ENCODE assay signal across 13 mouse cellular contexts in the genomic region with DNA sequence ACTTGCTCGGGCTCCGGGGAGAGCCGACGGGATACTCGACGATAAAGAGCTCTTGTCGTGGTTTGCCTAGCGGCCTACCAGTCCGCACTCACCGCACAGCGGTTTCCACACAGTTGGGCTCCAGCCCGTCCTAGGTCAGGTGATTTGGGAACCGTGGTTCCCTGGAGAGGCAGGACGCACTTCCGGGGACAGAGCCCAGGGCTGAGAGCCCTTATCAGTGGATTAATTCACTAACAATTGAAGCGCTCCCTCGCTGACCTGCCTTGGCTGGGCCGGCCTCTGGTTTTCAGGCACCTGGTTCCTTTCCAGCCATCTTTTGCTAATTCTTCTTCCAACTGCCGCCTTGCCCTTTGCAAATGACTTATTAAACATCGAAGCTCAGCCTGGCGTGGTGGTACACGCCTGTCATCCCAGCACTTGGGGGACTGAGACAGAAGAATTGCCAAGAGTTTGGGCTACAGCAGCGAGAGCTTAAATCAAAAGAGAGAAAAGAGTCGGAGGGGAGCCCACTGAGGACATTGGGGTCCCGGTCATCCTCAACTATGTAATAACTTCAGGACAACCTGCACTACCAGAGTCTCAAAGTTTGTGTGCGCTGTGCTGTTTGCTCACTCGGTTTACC. TPM values are rescaled to one million over a fixed set of nuclear protein-coding genes. Genes with fewer than 3 reads are reported as not detected.
DNase-seq lines count a peak whose midpoint lies in the region; ATAC-seq and TF ChIP-seq lines count a peak whose summit lies in the region.
"Had no signal": no experiment of that assay in that cellular context is flagged by ENCODE, and none has a peak within 500 bp of the region (broad histone marks: within the 10 kb centered on the region; RNA-seq: fewer than 3 reads in every experiment).

No protein-coding gene starts in this region.

- peaks cover 99% of the 10 kb centered on the region for H3K27me3 ChIP-seq in forebrain, embryonic 10.5 days (ENCODE audit: poor library complexity, severe bottlenecking)
- H3K27me3 ChIP-seq in forebrain, postnatal 0 days (ENCODE audit: insufficient read depth, low read length): peaks cover 64% of the 10 kb centered on the region

- H3K27ac ChIP-seq in forebrain, embryonic 10.5 days: no peak overlapping the region
- no peak overlapping the region for H3K27ac ChIP-seq in forebrain, postnatal 0 days (ENCODE audit: low read depth, low read length)
- H3K27ac ChIP-seq: limb, embryonic 15.5 days had no signal

- WGBS in forebrain, embryonic 10.5 days: under 1% methylated on average over 27 of the region's 27 CpGs
- 3% methylated on average over 27 of the region's 27 CpGs for WGBS in forebrain, postnatal 0 days

- H3K4me1 ChIP-seq in forebrain, embryonic 10.5 days: peaks cover 32% of the 10 kb centered on the region
- H3K4me1 ChIP-seq in forebrain, postnatal 0 days (ENCODE audit: insufficient read depth): no peaks in the 10 kb centered on the region

- no peak overlapping the region for H3K9ac ChIP-seq in forebrain, postnatal 0 days
- H3K9ac ChIP-seq: limb, embryonic 15.5 days had no signal

- H3K9me3 ChIP-seq in forebrain, embryonic 10.5 days: no peaks in the 10 kb centered on the region
- H3K9me3 ChIP-seq in forebrain, postnatal 0 days (ENCODE audit: low read length): no peaks in the 10 kb centered on the region
- H3K9me3 ChIP-seq: limb, embryonic 15.5 days had no signal

- peak overlapping the region; percentile 18; the same call in 1 of the 2 replicates for H3K4me3 ChIP-seq in forebrain, embryonic 10.5 days
- no peak overlapping the region for H3K4me3 ChIP-seq in forebrain, postnatal 0 days (ENCODE audit: low read depth, low read length)
- H3K4me3 ChIP-seq: limb, embryonic 15.5 days had no signal

- intact Hi-C loops in heart, postnatal 36 days (cut with DNase I): no loop called here

- no peak for ATAC-seq in forebrain, postnatal 0 days
- no peak for ATAC-seq in erythroblast, adult 5-6 weeks (replicated peaks; ENCODE audit: low FRiP score, poor library complexity, severe bottlenecking)
- ATAC-seq: forebrain, embryonic 16.5 days had no signal

- no peaks in the 10 kb centered on the region for H3K36me3 ChIP-seq in forebrain, embryonic 10.5 days (replicated peaks)
- H3K36me3 ChIP-seq in forebrain, postnatal 0 days (ENCODE audit: insufficient read depth): no peaks in the 10 kb centered on the region
- H3K36me3 ChIP-seq: limb, embryonic 15.5 days had no signal

- DNase-seq in forebrain, embryonic 10.5 days (ENCODE audit: extremely low spot score, low spot score): no peak
- no peak for DNase-seq in forebrain, postnatal 0 days
- DNase-seq in adrenal gland, postnatal 25 days: peak; percentile 32
- DNase-seq in heart, postnatal 36 days: peak; percentile 28 to 30
- DNase-seq in lung, postnatal 25 days (ENCODE audit: low spot score): peak; percentile 85
- no peak for DNase-seq in frontal cortex, postnatal 36 days (ENCODE audit: low spot score in 2 of 2)
- no peak for DNase-seq in layer of hippocampus, postnatal 25 days (ENCODE audit: extremely low spot score in 1 of 2, low spot score in 1 of 2)
- DNase-seq: B cell, adult 2 months; cerebellum, postnatal 36 days had no signal

- no peak for TF ChIP-seq CTCF in forebrain, postnatal 0 days (IDR thresholded peaks at IDR 0.05; ENCODE audit: low read depth)

- no peak overlapping the region for H3K4me2 ChIP-seq in forebrain, postnatal 0 days (ENCODE audit: low read depth)
- H3K4me2 ChIP-seq: limb, embryonic 15.5 days had no signal

RNA-seq across cellular contexts. Expression of a gene that starts 9.1 kb away (rescaled TPM):
- 0.05 and 0.07 TPM in 2 replicates for polyA plus RNA-seq in forebrain, embryonic 10.5 days (2016; fragmentation: Nextera tagmentation; extraction: Ambion mirVana)
- total RNA-seq in forebrain, postnatal 0 days (2014; rRNA removed): 0.62 and 1.9 TPM in 2 replicates
- polyA plus RNA-seq in forebrain, postnatal 0 days (2015; fragmentation: Nextera tagmentation; extraction: Ambion mirVana): 0.03 and 0.18 TPM in 2 replicates
- total RNA-seq in adrenal gland, postnatal 25 days (2021): not detected in 2 replicates
- total RNA-seq in heart, postnatal 36 days (2021): not detected
- not detected in 2 replicates for total RNA-seq in erythroblast, adult 5-6 weeks (2015; ENCODE audit: low replicate concordance)
- total RNA-seq in erythroblast, adult 5-6 weeks (2017; ENCODE audit: low replicate concordance): not detected in 2 replicates
- not detected for total RNA-seq in layer of hippocampus, postnatal 25 days (2021)
- polyA plus RNA-seq: kidney, embryonic 14.5 days; limb, embryonic 15.5 days had no signal

RNA-seq across cellular contexts. Expression of a gene that starts 35.2 kb away (rescaled TPM):
- 0.51 and 0.71 TPM in 2 replicates for polyA plus RNA-seq in forebrain, embryonic 10.5 days (2016; fragmentation: Nextera tagmentation; extraction: Ambion mirVana)
- total RNA-seq in forebrain, postnatal 0 days (2014; rRNA removed): 0.05 and 0.38 TPM in 2 replicates
- polyA plus RNA-seq in forebrain, postnatal 0 days (2015; fragmentation: Nextera tagmentation; extraction: Ambion mirVana): 0.16 and 0.46 TPM in 2 replicates
- total RNA-seq in adrenal gland, postnatal 25 days (2021): 0.29 and 0.64 TPM in 2 replicates
- not detected for total RNA-seq in heart, postnatal 36 days (2021)
- total RNA-seq in erythroblast, adult 5-6 weeks (2015; ENCODE audit: low replicate concordance): not detected in 2 replicates
- 0.43 TPM in 1 of 2 replicates, not detected in the other for total RNA-seq in erythroblast, adult 5-6 weeks (2017; ENCODE audit: low replicate concordance)
- total RNA-seq in layer of hippocampus, postnatal 25 days (2021): under 1 TPM; 0.19 to 0.47 TPM

RNA-seq across cellular contexts. Expression of a gene that starts 57.6 kb away (rescaled TPM):
- polyA plus RNA-seq in forebrain, embryonic 10.5 days (2016; fragmentation: Nextera tagmentation; extraction: Ambion mirVana): 32.8 and 34.8 TPM in 2 replicates
- 40.3 and 41.9 TPM in 2 replicates for total RNA-seq in forebrain, postnatal 0 days (2014; rRNA removed)
- polyA plus RNA-seq in forebrain, postnatal 0 days (2015; fragmentation: Nextera tagmentation; extraction: Ambion mirVana): 27.9 and 30.5 TPM in 2 replicates
- 57.4 and 63.5 TPM in 2 replicates for total RNA-seq in adrenal gland, postnatal 25 days (2021)
- 10 to 100 TPM; 12.3 to 13.7 TPM for total RNA-seq in heart, postnatal 36 days (2021)
- total RNA-seq in erythroblast, adult 5-6 weeks (2015; ENCODE audit: low replicate concordance): 18.0 and 20.2 TPM in 2 replicates
- 10.7 and 12.0 TPM in 2 replicates for total RNA-seq in erythroblast, adult 5-6 weeks (2017; ENCODE audit: low replicate concordance)
- total RNA-seq in layer of hippocampus, postnatal 25 days (2021): 10 to 100 TPM; 45.2 to 54.6 TPM

Comparison
In these comparisons a context has a peak if more than half of its experiments do, and no peak if none do; other contexts are left out.
1. DNase-seq: peak in adrenal gland, postnatal 25 days (single experiment), heart, postnatal 36 days (2 of 2) and lung, postnatal 25 days (single experiment); none in forebrain, embryonic 10.5 days (single experiment), forebrain, postnatal 0 days (single experiment), frontal cortex, postnatal 36 days (0 of 2) and layer of hippocampus, postnatal 25 days (0 of 2).